Mouse (Mus musculus) intestine, postnatal 0 days (tissue): ENCODE data around the gene Asb4. TPM values are rescaled to one million over a fixed set of nuclear protein-coding genes. Genes with fewer than 3 reads are reported as not detected.

Experiments used
- ATAC-seq: fragments of 200-750 bp; cut with Nextera tagmentation; 2 replicates; pipeline ENCODE4 v1.8.0; 2017; ENCODE audit warnings: mild to moderate bottlenecking, moderate TSS enrichment, moderate library complexity
- H3K27ac ChIP-seq: fragments of 300-500 bp; sonication (generic); 2 replicates; pipeline ENCODE4 v1.5.1; 2014; ENCODE audit warnings: mild to moderate bottlenecking, low read depth, low read length, moderate library complexity
- H3K27me3 ChIP-seq: fragments of 300-500 bp; sonication (generic); replicated peaks from 2 replicates; pipeline ENCODE4 v1.6.1; 2014; ENCODE audit warnings: low read length, mixed read lengths; ENCODE audit not compliant: control insufficient read depth, insufficient read depth
- H3K36me3 ChIP-seq: fragments of 300-500 bp; sonication (generic); 2 replicates; pipeline ENCODE4 v1.6.1; 2014; ENCODE audit warnings: mild to moderate bottlenecking, moderate library complexity; ENCODE audit not compliant: control insufficient read depth, insufficient read depth
- H3K4me1 ChIP-seq: fragments of 300-500 bp; sonication (generic); replicated peaks from 2 replicates; pipeline ENCODE4 v1.6.1; 2014; ENCODE audit warnings: antibody characterized with exemption, low read length, mixed read lengths; ENCODE audit not compliant: control insufficient read depth, insufficient read depth
- H3K4me2 ChIP-seq: fragments of 300-500 bp; sonication (generic); replicated peaks from 2 replicates; pipeline ENCODE4 v1.6.1; 2014; ENCODE audit warnings: low read depth, mild to moderate bottlenecking, moderate library complexity
- H3K4me3 ChIP-seq: fragments of 300-500 bp; sonication (generic); 2 replicates; pipeline ENCODE4 v1.5.1; 2014; ENCODE audit warnings: low read depth, low read length
- H3K9ac ChIP-seq: fragments of 300-500 bp; sonication (generic); 2 replicates; pipeline ENCODE4 v1.6.1; 2014; ENCODE audit warnings: mild to moderate bottlenecking, low read depth, low read length
- H3K9me3 ChIP-seq: fragments of 300-500 bp; sonication (generic); 2 replicates; pipeline ENCODE4 v1.6.1; 2016; ENCODE audit warnings: mixed run types; ENCODE audit not compliant: control insufficient read depth
- CTCF ChIP-seq: sonication (generic); IDR thresholded peaks from 2 replicates; pipeline ENCODE4 v1.5.1; 2016; ENCODE audit warnings: low read depth, mild to moderate bottlenecking, control low read depth, antibody characterized with exemption, moderate library complexity
- WGBS: fragments of 180-500 bp; shearing (Covaris S2); extraction: QIAGEN DNeasy Blood & Tissue Kit; methylation state at CpG from one replicate; pipeline ENCODE4 v1.1.7; 2014; 5-methylcytosine and 5-hydroxymethylcytosine counted together
- polyA plus RNA-seq: library from polyadenylated mRNA; unstranded; fragments of >200 nt; fragmentation: Nextera tagmentation; extraction: Ambion mirVana; gene quantifications from 2 replicates; pipeline ENCODE4 v1.2.1, GENCODE M21; 2015

Asb4 gene
- polyA plus RNA-seq, 1 experiment from 2014 or later, result 1.8 TPM

DNA sequence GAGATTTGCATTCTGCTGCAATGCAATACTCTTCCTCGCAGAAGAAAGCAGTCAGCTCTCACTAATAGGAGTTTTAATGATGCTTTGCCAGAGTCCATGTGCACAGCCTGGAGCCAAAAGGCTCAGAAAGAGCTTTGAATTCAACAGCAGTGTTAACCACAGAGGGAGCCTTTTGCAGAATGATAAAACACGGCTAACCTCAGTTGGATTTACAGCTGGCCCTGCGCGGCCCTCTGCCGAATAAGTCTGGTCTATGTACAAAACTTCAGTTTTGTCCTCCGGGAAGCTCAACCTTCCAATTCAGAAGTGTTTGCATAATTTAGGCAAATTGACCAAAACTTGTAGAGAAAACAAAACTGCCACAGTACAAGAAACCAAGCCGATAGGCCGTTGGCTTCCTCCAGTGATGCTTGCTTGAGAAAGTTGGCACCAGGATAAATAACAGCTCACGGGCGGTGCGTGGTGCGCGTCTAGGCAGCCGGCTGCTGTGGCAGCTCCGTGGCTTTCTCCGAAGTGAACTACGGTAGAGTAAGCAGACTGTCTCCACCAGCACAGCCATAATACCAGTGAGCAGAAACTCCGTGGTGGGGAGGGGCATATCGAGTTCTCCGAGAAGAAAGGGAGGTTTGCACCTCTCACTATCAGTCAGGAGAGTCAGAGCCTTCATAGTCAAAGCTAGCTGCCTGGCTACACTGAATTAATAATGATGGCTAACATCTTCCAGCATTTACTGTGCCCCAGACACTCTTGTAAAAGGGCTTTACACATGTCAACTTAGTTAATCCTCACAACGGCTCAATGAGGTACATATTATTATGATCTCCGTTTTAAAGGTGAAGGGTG is 3.2 kb upstream of the Asb4 start:
- WGBS, result 35% methylated on average over 22 of the region's 22 CpGs
- H3K9me3 ChIP-seq, result no peaks in the 10 kb centered on the region
- no peak overlapping the region for H3K9ac ChIP-seq
- H3K4me2 ChIP-seq, result peak overlapping the region; percentile 47
- H3K27me3 ChIP-seq, result no peaks in the 10 kb centered on the region
- no peak for TF ChIP-seq CTCF
- no peak for ATAC-seq
- no peak overlapping the region for H3K4me3 ChIP-seq
- no peak overlapping the region for H3K27ac ChIP-seq
- peaks cover 5% of the 10 kb centered on the region; the same call in 1 of the 2 replicates for H3K4me1 ChIP-seq
- H3K36me3 ChIP-seq, result no peaks in the 10 kb centered on the region

DNA sequence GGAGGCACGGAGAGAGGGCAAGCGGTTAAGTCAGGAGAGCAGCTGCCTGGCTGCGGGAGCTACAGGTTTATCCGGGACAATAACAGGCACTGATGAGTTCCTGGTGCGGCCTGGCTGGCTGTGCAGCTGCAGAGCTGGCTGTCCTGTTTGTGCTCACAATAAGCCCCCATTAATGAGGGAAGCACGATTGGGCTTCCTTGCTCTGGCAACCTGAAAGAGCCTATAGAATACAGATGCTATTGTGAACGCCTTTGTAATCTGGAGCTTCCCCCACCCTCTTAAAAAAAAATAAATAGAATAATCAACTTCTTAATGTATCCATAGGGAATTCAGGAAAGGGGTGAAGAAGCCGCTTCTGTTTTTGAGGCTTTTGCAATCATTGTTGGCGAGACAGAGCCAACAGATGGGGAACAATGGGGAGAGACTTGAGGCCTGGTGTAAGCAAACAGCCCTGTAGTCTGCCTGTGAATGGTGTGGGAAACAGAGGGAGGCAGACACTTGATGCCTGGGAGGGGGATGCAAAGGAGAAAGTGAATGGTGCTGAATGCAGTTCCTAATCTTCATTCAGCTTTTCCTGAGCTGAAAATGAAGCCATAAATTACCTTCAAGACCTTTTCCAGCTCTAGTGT is 2.4 kb upstream of the Asb4 start:
- WGBS, result 43% methylated on average over 9 of the region's 9 CpGs
- H3K27ac ChIP-seq, result no peak overlapping the region
- H3K4me2 ChIP-seq, result no peak overlapping the region
- no peak overlapping the region for H3K9ac ChIP-seq
- no peak overlapping the region for H3K4me3 ChIP-seq
- peaks cover 5% of the 10 kb centered on the region; the same call in 1 of the 2 replicates for H3K4me1 ChIP-seq
- H3K9me3 ChIP-seq, result no peaks in the 10 kb centered on the region
- H3K36me3 ChIP-seq, result no peaks in the 10 kb centered on the region
- no peak for TF ChIP-seq CTCF
- H3K27me3 ChIP-seq, result no peaks in the 10 kb centered on the region
- ATAC-seq, result no peak

DNA sequence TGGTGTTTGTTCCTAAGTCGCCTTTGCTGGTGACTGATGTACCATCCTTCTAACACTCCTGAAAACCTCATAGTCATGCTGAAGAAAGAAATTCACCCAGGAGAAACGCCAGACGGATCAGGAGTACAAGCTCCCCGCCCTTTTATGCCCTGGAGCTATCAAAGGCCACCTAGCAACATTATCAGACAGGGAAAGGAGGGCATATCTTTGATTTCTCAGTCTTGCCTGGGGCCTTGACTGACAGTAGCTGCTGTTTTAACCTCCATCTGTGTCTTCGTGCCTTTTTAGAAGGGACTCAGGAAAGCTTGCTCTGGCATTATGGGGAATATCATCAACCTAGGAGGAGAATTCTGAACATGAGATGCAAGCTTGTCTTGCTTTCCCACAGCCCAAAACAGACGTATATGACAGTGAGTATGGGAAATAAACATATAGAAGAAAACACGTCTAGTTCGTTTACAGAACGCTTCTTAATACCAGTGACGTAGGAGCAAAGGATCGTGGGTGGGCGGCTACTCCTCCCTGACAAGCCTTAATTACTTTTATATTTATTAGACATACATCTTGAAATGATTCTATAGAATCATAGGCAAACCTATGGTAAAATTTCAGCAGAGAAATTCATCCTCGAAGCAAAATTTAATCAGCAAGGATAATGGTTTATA is 1.1 kb upstream of the Asb4 start:
- H3K4me3 ChIP-seq, result no peak overlapping the region
- no peak for ATAC-seq

DNA sequence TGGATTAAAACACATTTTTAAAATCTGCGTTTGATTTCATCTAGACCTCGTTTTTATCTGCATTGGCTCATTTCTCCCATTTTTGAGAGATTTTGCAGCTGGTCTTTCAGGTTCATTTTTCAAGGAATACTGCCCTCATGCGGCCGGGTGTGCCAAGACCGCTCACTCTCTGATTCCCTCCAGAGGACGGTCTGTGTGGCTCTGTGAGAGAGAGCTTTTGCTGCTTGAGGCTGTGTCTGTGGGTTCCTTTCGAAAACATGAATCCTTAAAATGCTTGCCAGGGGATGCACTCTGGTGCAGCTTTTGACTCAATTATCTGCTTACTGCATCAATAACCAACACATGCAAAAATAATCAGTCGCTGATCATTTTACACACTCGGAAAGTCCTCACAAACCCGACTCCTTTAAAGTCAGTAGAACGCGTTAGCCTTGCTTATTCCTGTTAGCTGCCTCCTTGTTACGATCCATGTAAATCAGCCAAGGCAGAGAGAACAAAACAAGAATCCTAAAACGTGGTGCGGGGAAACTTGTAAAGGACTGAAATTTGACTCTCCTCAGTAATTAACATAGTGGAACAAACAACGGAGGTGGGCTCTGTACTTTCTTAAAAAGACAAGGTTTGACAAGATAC is 487 bp upstream of the Asb4 start:
- H3K27ac ChIP-seq, result no peak overlapping the region
- peaks cover 5% of the 10 kb centered on the region; the same call in 1 of the 2 replicates for H3K4me1 ChIP-seq
- no peaks in the 10 kb centered on the region for H3K9me3 ChIP-seq
- peak overlapping the region; percentile 54 for H3K4me2 ChIP-seq
- 3% methylated on average over 16 of the region's 16 CpGs for WGBS
- peak overlapping the region; percentile 1; the same call in 1 of the 2 replicates for H3K9ac ChIP-seq
- ATAC-seq, result peak; percentile 73; the same call in 1 of the 2 replicates
- no peaks in the 10 kb centered on the region for H3K36me3 ChIP-seq
- H3K4me3 ChIP-seq, result peak overlapping the region; percentile 24
- no peaks in the 10 kb centered on the region for H3K27me3 ChIP-seq
- peak; percentile 84 for TF ChIP-seq CTCF

More for the DNA sequence above, 1.1 kb upstream of the Asb4 start:
- no peak overlapping the region; the same call in 1 of the 2 replicates for H3K27ac ChIP-seq
- WGBS, result 38% methylated on average over 13 of the region's 13 CpGs
- H3K4me2 ChIP-seq, result 0 out of 2 replicates have a peak overlapping the region, but pooled peaks have one; percentile 18
- H3K9me3 ChIP-seq, result no peaks in the 10 kb centered on the region
- H3K36me3 ChIP-seq, result no peaks in the 10 kb centered on the region
- no peak for TF ChIP-seq CTCF
- H3K4me1 ChIP-seq, result peaks cover 5% of the 10 kb centered on the region; the same call in 1 of the 2 replicates
- H3K9ac ChIP-seq, result no peak overlapping the region
- H3K27me3 ChIP-seq, result no peaks in the 10 kb centered on the region

DNA sequence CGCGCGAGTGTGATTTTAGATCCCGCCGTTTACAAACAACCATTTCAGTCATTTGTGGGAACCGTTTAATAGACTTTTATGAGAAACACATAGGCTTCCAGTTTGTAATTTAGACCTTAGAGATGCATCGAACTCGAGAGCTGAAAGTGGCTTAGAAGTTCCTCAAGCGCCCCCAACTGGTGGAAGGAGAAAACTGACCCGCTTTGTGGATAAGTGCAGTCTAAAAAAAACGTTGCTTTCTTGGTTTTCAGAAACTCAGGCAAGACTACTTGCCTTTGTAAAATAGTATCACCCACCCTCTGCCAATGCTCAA is 948 bp downstream of the Asb4 start:
- Histone ChIP-seq H3K4me1 (peaks cover 5% of the 10 kb centered on the region; the same call in 1 of the 2 replicates), H3K27ac (no peak overlapping the region), H3K9me3 (no peaks in the 10 kb centered on the region), H3K36me3 (no peaks in the 10 kb centered on the region), H3K27me3 (no peaks in the 10 kb centered on the region), H3K4me2 (peak overlapping the region; percentile 54), H3K4me3 (peak overlapping the region; percentile 24), H3K9ac (no peak overlapping the region)
- WGBS, result 3% methylated on average over 11 of the region's 11 CpGs
- TF ChIP-seq CTCF, result peak; percentile 81
- no peak for ATAC-seq
